Mouse (Mus musculus) heart, adult 8-10 months (tissue): Measurements from ENCODE around the gene Defb47. TPM values are rescaled to one million over a fixed set of nuclear protein-coding genes. Genes with fewer than 3 reads are reported as not detected.

Source experiments
- DNase-seq: peaks from one replicate; pipeline ENCODE4 v3.0.0; 2022; ENCODE audit warnings: low spot score
- total RNA-seq, 4 experiments: library from RNA; stranded (reverse); gene quantifications; 2 replicates each; pipeline ENCODE4 v1.2.4; 2022

Defb47 gene
- not detected for total RNA-seq

DNA sequence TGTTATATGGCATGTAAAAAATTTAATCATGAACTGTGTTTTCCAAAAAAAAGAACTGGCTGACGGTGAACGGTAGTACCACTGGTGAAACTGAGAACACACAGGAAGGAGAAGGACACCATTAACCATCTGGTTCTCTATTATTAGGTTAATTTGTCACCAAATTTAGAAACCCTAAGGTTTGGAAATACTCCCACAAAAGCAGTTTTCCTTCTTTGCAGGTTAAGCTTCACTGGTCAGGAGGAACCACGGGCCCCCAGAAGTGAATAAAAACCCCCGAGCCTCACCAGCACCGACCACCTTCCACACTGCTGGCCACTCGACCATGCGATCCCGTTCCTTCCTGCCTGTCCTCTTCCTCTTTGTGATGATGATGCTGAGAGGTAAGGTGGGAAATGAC is at the start of gene Defb47:
Defb47 (plus strand) TSS at position 301 of the 400 bp plus-strand sequence.
- no peak for DNase-seq

DNA sequence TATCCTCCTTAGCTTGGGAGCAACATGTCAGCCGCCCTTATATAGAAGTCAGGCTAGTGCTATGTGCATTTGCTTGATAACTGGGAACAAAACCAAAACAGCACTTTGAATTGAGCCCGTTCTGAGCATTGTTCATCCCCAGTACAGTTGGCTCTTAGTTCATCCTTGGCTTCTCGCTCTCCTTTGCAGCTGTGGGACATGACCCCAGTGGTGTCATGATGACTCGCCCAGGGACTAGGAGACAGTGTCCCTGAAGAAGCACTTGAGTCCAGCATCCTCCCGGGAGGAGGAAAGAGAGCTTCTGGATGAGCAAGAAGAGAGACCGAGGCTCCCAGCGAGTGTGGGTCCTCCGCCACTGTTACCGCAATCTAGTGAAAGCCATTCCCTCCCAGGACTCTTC is 41.8 kb upstream of the Defb47 start:
- no peak for DNase-seq

DNA sequence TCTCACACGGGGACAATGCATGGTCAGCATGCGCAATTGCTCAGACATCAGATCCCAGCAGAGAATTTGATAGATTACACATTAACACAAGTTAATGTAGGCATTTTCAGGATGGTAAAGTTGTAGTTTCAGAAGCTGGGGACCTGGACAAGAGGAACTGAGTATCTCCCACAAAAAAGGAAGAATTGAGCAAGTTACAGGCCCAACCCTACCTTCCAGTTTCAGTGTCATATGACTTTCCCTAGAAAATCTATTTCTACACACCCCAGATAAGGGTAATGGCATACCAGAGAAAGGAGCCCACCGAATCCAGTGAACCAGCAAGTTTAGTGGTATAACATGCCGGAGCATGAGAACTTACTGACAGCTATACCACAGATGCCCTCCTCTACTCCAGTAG is 34.2 kb upstream of the Defb47 start:
- DNase-seq: no peak

DNA sequence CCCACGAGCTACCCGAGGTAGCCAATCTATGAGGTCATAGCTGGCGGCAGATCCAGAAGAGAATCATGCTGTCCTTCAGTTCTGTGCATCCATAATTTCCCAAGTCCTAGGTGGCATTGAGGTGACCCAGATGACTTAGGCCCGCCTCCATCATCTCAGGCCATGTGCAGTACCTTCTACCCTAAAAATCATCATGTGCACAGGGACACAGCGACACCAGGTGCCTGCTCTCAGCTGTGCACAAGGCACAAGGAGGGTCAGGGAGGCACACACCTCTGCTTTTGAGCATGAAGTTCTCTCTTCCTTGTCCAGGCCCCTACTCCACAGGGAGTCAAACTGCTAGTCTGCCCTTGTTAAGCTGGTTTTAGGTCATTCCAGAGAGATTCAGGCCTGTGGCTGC is 32.5 kb upstream of the Defb47 start:
- no peak for DNase-seq

DNA sequence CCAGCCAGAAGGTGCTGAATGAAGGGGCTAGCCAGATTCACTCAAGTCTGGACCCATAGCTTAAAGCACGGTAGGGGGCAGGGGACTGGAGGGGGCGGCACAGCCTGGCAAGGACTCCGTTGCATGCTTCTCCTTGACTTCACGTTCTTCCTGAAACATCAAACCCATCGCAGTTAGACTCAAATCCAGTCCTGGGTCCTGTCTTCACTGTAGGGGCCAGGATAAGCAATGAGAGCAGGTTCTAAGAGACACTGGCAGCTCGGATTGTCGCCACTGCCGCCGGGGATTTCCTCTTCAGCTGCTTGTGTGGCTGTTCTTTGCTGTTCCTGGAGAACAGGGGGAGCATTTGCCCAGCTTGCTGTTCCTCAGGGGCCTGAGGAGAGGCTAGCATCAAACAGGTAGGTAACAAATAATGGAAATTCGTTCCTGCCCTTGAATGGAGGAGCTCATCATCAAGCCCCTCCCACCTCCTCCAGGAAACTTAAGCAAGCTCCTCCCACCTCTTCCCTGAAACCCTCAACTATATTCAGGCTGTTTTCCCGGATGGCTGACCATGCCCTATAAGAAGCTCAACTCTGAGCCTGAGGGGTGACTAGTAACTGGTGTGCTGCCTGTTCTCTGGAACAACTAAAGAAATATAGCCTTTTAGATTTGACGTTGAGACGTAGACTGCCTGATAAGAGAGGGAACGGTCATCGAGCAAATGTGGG is 31.9 kb upstream of the Defb47 start:
- no peak for DNase-seq

DNA sequence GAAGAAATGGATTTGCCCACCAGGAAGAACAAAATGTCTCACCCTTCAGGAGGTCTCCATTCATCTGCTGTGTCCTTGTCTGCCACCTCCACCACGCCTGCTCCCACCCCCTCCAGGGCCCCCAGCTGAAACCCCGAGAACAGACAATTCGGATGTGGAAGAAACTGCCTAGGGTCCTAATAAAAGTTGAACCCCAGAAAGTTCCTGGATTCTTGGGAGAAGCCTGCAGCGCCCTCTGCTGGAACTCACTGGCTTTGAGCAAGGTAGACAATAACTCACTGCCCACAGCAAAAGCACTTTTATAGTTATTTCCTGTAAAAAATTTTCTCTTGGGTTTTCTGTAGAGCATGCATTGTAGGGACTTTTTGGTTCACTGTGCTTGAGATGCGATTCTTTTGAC is 22.8 kb upstream of the Defb47 start:
- DNase-seq: peak; percentile 53

DNA sequence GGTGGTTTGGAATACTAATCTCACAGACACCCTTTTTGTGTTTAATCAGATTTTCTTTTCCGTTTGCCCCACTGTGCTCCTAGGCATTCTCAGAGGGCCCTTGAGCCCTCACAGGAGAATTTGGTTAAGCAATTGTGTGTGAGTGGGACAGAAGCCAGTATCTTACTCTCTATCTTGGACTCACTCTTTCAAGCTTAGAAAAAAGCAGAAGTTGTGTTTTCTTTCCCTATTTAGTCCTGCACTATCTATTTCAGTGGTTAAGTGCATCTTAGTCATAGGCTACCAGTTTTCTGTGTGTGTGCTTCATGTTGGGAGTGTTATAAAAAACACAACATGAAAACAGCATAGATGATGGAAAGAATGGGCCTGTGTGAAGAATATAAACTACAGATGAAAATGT is 18.1 kb upstream of the Defb47 start:
- no peak for DNase-seq

DNA sequence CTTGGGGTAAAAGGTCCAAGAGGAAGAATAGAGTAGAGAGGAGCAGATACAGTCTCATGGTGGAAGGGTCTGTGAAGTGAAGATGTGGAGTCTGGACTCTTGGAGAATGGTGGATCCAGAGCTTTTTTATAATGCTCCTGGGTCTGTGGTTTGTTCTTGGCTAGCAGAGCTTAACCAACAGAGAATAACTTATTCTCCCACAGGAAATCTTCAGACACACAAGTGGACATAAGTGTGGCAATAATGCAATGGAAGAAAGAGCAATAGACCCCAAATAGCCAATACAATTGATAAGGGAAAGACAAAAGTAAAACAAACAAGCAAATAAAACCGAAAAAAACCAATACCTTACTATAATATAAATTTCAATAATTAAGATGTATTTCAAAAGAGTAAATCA is 13.5 kb upstream of the Defb47 start, which contains the start of gene Defb48:
Defb48 (minus strand) TSS at position 101 of the 400 bp plus-strand sequence.
- DNase-seq: no peak

DNA sequence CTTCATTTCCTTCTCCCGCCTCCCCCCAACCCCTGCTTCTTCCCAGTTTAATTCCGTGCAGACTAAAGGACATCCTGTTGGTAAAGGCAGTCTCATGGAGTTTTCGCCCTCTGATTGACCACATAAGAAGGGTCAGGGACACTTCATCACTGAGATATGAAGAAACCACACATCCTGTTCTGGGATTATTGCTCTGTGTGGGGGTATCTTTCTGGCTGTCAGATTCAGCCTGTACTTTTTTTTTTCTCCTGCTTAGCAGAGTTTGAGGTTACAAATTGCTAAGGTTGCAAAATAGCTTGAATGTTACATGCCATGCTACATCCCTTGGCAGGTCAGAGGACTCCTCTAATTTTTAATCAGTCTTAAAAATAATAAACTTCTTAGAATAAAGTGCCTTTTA is 6.6 kb upstream of the Defb47 start:
- no peak for DNase-seq

DNA sequence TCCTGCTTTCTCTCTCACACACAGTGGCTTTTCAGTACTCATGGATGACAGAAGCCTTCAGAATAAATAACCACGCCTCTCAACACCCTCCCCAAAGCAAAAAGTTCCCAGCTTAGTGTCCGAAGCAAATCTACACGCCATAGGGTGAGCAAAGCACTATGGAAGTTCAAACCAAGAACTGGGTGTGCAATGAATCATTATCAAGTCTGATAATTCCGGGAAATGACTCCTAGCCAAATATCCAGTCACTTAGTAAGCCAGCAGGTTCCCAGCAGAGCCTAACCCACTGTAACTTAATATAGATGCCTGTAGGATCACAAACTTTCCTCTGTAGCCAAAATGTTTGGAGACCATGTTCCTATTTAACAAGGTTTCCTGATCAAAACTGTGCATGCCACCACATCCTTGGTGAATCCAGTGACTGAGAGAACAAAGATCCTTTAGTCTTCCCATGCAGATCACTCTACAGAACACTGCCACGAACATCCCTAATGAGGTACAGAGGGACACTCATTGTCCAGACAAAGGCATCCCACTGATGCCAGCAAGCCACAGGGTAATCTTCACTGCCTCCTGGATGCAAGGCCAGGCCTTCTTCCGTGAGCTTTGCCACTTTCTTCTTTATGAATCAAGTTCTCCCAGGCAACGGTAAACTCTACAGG is 5.9 kb upstream of the Defb47 start:
- DNase-seq: no peak

DNA sequence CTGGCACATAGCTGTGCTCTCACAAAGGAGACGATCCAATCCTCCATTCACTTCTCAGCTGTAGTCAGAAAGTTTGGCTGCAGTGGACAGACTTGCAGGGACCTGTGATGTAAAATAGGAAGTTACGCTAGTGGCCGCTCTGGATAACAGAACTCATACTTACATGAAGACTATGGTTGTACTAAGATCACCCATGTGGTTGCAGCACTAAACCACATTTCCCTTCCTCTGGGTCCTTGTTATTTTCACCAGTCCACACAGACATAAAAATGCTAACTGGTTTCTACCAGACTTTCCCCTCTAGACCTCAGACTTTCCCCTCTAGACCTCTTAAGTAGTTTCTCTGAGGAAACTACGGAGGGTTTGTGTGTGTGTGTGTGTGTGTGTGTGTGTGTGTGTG is 1.1 kb downstream of the Defb47 start:
- no peak for DNase-seq

DNA sequence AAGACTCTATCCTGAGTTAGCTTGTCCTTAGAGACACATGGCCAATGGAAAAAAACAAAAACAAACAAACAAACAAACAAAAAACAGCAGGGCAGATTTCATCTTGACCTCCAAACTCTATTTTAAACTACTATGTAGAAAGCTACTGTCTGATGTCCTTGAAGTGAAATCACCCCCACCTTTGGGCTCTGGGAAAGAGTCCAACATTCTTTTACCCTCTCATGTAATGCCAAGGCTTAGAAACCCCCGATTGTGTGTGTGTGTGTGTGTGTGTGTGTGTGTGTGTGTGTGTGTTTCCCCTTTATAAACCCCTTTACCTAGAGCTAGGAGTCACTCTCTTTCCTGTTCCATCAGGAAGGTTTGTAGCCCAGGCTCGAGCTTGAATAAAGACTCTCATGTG is 4.7 kb downstream of the Defb47 start:
- peak; percentile 3 for DNase-seq

DNA sequence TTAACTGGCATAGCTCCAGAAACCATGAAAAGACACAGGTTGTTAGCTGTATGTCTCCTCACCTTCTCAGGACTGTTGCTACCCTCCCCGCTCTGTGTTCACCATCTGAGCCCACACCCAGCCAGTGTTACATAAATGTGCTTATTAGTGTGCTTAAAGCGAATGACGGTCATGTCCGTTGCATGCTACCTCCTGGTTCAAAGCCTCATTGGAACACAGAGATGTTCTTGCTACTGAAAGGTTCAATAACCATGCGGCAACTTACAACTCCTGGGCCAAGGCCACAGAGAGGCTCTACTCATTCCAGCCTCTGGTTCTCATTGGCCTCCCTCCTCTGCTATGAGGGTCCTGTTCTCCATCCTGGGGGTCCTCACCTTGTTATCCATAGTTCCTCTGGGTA is 13.6 kb downstream of the Defb47 start, which contains the start of gene Defb43:
Defb43 (plus strand) TSS at position 301 of the 400 bp plus-strand sequence.
- no peak for DNase-seq

DNA sequence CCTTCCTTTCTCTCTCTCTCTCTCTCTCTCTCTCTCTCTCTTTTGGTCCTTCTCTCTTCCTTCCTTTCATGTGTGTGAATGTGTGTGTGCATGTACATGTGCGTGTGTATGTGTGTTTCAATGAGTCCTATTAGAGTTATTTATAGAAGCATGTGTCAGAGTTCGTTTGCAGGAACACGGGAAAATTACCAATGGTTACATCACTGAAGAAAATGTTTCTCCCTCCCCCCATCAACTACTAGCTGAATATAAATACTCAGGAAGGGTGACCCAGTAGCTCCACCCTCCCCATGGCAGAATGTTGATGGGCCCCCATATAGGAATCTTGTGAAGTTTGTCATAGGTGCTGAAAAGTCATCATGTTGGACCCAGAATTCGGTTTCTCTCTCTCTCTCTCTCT is 15.2 kb downstream of the Defb47 start:
- no peak for DNase-seq

DNA sequence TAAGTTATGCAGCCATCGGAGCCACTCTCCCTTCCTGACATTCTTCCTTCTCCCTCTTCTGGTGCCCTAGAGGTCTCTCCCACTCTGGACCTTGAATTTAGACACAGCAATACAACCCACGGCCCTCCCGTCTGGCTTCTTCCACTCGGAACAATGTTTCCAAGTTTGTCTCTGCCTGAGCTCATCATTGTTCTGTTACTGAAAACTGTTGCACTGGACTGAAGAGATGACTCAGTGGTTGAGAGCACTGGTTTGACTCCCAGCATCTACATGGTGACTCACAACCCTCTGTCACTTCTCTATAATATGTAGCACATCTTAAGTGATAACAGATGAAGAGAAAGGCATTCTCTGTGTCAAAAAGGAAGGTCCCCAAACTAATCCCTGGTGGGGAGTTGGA is 16.8 kb downstream of the Defb47 start:
- no peak for DNase-seq

DNA sequence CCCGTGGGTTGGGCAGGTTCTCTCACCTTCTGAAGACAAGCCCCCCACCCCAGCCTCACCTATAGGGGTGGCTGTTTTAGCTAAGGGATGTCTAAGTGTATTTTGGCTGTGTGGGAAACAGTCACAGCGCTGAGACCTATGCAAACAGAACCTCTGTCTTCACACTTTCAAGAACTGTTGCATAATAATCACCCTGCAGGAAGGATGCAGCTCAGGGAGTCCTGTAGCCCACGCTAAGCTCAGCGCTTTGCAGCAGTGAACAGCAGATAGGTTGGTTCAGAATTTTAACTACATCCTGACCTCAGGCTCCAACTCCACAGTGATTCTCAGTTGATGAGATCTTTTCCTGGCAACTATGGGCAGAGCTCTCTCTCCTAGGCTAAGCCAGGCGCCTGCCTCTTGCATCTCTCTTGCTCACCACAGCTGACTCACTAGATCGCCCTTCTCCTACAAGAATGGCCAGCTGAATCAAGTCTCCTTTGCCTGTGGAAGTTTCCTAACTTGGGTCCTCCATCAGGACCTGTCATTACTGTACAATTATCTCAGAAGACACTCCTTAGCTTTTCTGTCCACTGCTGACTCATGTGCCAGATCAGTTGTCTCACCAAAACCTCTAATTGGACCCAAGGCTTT is 22.8 kb downstream of the Defb47 start:
- DNase-seq: no peak

DNA sequence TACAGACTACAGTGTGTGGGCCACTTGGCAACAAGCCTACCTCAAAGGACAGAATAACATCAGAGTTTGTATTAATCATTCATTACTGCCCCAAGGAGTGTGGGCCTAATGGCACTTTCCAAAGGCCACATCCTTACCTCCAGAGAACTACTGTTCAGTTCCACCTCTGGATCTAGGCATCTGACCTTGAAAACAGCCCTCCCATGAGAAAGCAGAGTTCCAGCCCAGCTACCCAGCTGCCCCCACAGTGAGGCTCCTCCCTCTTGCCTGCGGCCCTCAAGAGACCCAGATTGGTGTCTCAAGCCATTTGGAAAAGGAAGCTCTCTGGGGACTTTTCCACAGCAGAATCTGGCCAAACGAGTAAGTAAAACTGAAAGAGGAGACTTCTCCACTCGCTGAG is 48.8 kb downstream of the Defb47 start, which contains the start of gene Defb42:
Defb42 (plus strand) TSS at position 301 of the 400 bp plus-strand sequence.
- DNase-seq: no peak

DNA sequence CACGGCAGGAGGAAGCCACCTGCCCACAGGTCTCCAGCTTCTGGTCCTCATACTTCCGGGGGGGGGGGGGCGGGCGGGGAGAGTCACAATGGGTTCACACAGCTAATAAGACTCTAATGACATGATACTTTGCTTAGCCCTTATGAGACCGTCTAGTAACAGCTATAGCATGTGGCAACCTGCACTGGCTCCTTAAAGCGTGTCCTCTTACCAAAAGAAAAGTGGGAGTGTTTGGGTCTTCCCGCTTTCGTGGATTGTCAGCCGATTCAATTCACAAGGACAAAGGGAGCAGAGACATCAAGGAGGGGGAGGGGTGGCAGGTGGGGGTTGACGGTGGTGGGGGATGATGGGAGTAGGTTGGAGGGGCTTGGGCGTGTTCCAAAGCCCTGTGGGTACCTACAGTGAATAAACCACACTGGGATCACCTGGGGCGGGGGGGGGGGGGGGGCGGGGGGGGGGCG is 52.1 kb downstream of the Defb47 start, which contains the start of gene Defb30:
Defb30 (minus strand) TSS at position 51 of the 461 bp plus-strand sequence.
- no peak for DNase-seq
